Mouse (Mus musculus) brown adipose tissue, adult 24 weeks (tissue): ENCODE data around the gene Fgf9. TPM values are rescaled to one million over a fixed set of nuclear protein-coding genes. Genes with fewer than 3 reads are reported as not detected.

Experiments used
- H3K27ac ChIP-seq: fragments of 200-500 bp; replicated peaks from 2 replicates; pipeline ENCODE4 v1.5.1; 2012; ENCODE audit warnings: low read depth, mild to moderate bottlenecking, low read length
- H3K4me1 ChIP-seq: fragments of 200-500 bp; 2 replicates; pipeline ENCODE4 v1.6.1; 2012; ENCODE audit warnings: low read length, mixed read lengths; ENCODE audit not compliant: control insufficient read depth, insufficient read depth, insufficient read length
- H3K4me3 ChIP-seq: fragments of 200-500 bp; 2 replicates; pipeline ENCODE4 v1.5.1; 2012; ENCODE audit warnings: low read depth, mild to moderate bottlenecking, low read length, moderate library complexity; ENCODE audit not compliant: insufficient read depth
- polyA plus RNA-seq: library from polyadenylated mRNA; stranded (reverse); fragments of >200 nt; gene quantifications from 2 replicates; pipeline ENCODE4 v1.2.4, GENCODE M21; 2012; ENCODE audit not compliant: missing spikeins, insufficient read depth, insufficient read length

The Fgf9 gene
- polyA plus RNA-seq, 1 experiment = 2.9 TPM

- H3K27ac ChIP-seq = no peak overlapping the region
Measured at GRCm38 (mm10) chr14:58113180-58113579, 42.8 kb downstream of the Fgf9 start.

DNA sequence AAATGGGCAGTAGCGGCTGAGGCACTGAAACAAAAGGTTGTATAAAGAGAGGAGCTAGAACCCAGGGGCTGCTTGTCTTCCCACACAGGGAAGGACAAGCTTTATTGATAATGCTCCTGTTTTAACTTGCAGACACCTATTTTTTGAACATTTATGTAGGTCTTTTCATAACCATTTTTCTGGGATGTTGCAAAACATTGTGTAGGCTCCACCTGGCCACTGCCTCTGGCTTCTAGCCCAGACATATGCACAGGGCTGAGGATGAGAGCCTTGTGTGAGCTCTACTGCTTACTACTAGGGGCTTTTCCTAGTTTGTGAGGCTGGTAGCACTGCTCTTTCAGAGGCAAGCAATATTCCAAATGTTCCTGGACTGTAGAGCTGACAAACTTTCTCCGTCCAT, 43.8 kb downstream of the Fgf9 start:
- Histone ChIP-seq H3K4me3 (no peak overlapping the region), H3K4me1 (no peaks in the 10 kb centered on the region), H3K27ac (no peak overlapping the region)

More at GRCm38 (mm10) chr14:58113180-58113579, 42.8 kb downstream of the Fgf9 start:
- H3K4me1 ChIP-seq = no peaks in the 10 kb centered on the region
- no peak overlapping the region for H3K4me3 ChIP-seq

- Histone ChIP-seq H3K4me1 (no peaks in the 10 kb centered on the region), H3K27ac (no peak overlapping the region), H3K4me3 (no peak overlapping the region)
Measured at GRCm38 (mm10) chr14:58124625-58125024, 54.3 kb downstream of the Fgf9 start.

- no peak overlapping the region for H3K27ac ChIP-seq
- no peaks in the 10 kb centered on the region for H3K4me1 ChIP-seq
- no peak overlapping the region for H3K4me3 ChIP-seq
Measured at GRCm38 (mm10) chr14:58126508-58126907, 56.2 kb downstream of the Fgf9 start.

- no peak overlapping the region for H3K27ac ChIP-seq
- H3K4me3 ChIP-seq = no peak overlapping the region
- no peaks in the 10 kb centered on the region for H3K4me1 ChIP-seq
Measured at GRCm38 (mm10) chr14:58139506-58140055, 69.2 kb downstream of the Fgf9 start.

DNA sequence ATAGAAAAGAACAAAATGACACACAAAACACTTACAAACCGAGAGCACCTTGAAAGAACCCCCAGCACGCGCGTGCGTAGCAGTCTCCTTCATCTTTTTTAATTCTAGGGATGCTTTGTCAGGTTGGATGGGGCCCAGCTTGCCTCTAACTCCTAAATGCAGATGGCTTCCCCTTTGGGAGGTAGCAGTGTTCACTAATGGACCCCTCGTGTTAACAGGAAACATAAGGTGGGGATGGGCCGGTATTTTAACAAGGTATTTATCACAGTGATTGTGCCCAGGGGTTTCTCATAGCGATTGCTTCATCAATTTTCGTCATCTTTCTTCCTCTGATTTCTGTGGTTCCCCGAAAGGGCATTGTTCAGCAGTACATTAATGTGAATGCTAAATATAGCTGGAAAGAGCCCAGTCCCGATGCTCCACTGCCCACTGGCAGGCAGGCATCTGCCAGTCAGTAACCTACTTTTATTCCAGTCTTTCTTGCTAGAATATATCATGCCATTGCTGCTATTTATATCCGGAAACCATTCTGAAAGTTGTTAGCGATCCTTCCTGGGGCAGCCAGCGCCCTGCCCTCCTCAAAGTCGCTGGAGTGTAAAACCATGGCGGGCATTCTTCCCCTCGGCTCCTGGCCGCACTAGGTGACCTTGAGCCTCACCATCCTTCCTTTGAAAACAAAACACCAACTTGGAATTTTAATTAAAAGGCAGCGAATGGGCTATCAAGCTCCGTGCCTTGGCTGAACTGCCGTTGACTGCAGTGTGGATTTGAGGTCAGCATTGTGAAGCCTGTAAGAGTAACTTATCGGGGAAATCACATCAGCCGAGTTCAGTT, 79.5 kb downstream of the Fgf9 start:
- H3K4me1 ChIP-seq = no peaks in the 10 kb centered on the region
- H3K27ac ChIP-seq = no peak overlapping the region
- no peak overlapping the region for H3K4me3 ChIP-seq

- no peak overlapping the region for H3K4me3 ChIP-seq
- H3K27ac ChIP-seq = no peak overlapping the region
- no peaks in the 10 kb centered on the region for H3K4me1 ChIP-seq
Measured at GRCm38 (mm10) chr14:58150471-58150855, 80.1 kb downstream of the Fgf9 start.

- no peaks in the 10 kb centered on the region for H3K4me1 ChIP-seq
- H3K4me3 ChIP-seq = no peak overlapping the region
- H3K27ac ChIP-seq = no peak overlapping the region
Measured at GRCm38 (mm10) chr14:58152110-58152509, 81.8 kb downstream of the Fgf9 start.

DNA sequence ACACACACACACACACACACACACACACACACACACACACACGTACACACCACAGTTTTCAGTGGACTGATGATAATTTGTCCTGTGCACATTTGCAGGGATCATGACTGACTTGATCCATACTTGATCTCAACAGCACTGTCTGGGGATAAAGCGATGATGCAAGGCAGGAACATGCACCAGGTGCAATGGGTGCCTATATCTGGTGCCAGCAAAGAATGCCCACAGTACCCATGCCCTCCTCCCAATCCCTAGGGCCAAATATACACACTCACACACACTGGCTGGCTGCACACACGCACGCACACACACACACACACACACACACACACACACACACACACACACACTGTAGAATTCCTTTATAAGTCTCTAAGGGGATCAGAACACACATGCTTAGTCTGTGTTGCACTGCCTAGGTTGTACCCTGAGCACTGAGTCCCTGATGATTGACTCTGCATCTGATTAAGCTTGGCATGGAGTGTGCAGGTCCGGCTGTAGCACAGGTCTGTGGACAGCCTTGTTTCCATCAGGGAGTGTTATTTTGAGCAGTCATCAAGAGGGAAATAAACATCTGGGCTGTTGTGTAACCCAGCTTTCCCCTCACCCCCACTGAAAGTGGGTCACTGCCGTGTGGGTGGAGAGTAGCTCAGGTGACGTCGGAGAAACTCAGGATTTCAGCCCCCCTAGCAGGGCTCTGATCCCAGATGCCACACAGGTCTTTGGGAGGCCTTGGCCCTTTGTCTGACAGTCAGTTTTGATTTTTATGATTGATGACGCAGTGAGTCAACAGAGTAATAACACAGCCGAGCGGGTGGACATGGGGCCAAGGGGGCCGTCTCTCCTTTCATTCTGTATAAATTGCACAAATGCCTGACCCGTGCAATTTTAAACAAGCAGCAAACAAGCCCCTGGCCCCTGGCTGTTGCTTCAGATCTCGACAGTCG, 83.4 kb downstream of the Fgf9 start:
- Histone ChIP-seq H3K27ac (no peak overlapping the region), H3K4me3 (no peak overlapping the region), H3K4me1 (no peaks in the 10 kb centered on the region)

GRCm38 (mm10) chr14:58160624-58161023, 90.3 kb downstream of the Fgf9 start:
- H3K4me3 ChIP-seq = no peak overlapping the region
- H3K27ac ChIP-seq = no peak overlapping the region
- no peaks in the 10 kb centered on the region for H3K4me1 ChIP-seq

Other genes with a start within 250 kb of the Fgf9 start
- gene Ska3, start 244.4 kb upstream of the Fgf9 start, polyA plus RNA-seq = not detected in 2 replicates
- 117 and 149 TPM in 2 replicates for gene Mrpl57, start 244.3 kb upstream of the Fgf9 start, polyA plus RNA-seq
- gene Zdhhc20, start 180.3 kb upstream of the Fgf9 start, polyA plus RNA-seq = 5.1 and 11.0 TPM in 2 replicates
- gene Micu2, start 71.3 kb upstream of the Fgf9 start, polyA plus RNA-seq = 35.7 and 41.8 TPM in 2 replicates